Mouse (Mus musculus): Measurements from ENCODE around the gene Ccl3.

- no peak for TF ChIP-seq CTCF (IDR thresholded peaks at IDR 0.05)
- no peak for TF ChIP-seq POLR2A (IDR thresholded peaks at IDR 0.05; ENCODE audit: insufficient read depth, low read depth, low read length)
Observed at GRCm38 (mm10) chr11:83675665-83676064, 26.5 kb upstream of the Ccl3 start.

Data from heart, adult 2 months (tissue).